Mouse (Mus musculus): ENCODE measurements around the gene Hist1h2ac. TPM values are rescaled to one million over a fixed set of nuclear protein-coding genes. Genes with fewer than 3 reads are reported as not detected.
"Not testable (repeated sequence)": the region's sequence is repeated elsewhere in the genome, so short reads cannot be mapped to it uniquely, and the experiment has no call there.

Hist1h2ac gene
- total and polyA plus RNA-seq, 3 experiments: 0.14 to 114 (median 0.97) TPM

DNA sequence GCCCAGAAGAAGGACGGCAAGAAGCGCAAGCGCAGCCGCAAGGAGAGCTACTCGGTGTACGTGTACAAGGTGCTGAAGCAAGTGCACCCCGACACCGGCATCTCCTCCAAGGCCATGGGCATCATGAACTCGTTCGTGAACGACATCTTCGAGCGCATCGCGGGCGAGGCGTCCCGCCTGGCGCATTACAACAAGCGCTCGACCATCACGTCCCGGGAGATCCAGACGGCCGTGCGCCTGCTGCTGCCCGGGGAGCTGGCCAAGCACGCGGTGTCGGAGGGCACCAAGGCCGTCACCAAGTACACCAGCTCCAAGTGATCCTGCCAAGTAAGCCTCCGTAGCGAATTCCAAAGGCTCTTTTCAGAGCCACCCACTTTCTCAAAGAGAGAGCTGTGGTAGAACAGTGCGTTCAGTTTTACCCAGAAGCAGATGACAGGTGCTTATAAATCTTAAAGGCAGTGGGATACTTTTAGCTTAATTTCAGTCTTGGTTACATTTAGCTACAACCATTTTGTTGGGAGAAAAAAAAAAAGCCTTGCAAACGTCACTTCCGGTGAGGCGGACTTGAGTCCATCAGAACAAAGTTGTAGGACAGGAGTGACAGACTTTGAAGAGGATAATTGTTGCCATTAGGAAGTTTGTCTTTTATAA is 672 bp upstream of the Hist1h2ac start (continued):
- TF ChIP-seq NRF1 (IDR thresholded peaks at IDR 0.05; ENCODE audit: low read depth, low read length) (peak; percentile 55; the same call in 1 of the 2 replicates), JUND (conservative IDR thresholded peaks at IDR 0.05; ENCODE audit: low read depth, low read length) (peak; percentile 57), UBTF (IDR thresholded peaks at IDR 0.05; ENCODE audit: low read depth, low read length) (peak; percentile 98), CHD2 (IDR thresholded peaks at IDR 0.05; ENCODE audit: low read length) (peak; percentile 47), MAZ (IDR thresholded peaks at IDR 0.05; ENCODE audit: low read depth, low read length) (0 out of 2 replicates have a peak, but pooled peaks have one; percentile 46), MYC (IDR thresholded peaks at IDR 0.05; ENCODE audit: low read depth, low read length) (peak; percentile 69; the same call in 1 of the 2 replicates), E2F4 (IDR thresholded peaks at IDR 0.05; ENCODE audit: insufficient replicate concordance, low read depth, low read length) (peak; percentile 59; the same call in 1 of the 2 replicates), POLR2A (IDR thresholded peaks at IDR 0.05; ENCODE audit: low read depth, low read length) (peak; percentile 82; the same call in 1 of the 2 replicates)

DNA sequence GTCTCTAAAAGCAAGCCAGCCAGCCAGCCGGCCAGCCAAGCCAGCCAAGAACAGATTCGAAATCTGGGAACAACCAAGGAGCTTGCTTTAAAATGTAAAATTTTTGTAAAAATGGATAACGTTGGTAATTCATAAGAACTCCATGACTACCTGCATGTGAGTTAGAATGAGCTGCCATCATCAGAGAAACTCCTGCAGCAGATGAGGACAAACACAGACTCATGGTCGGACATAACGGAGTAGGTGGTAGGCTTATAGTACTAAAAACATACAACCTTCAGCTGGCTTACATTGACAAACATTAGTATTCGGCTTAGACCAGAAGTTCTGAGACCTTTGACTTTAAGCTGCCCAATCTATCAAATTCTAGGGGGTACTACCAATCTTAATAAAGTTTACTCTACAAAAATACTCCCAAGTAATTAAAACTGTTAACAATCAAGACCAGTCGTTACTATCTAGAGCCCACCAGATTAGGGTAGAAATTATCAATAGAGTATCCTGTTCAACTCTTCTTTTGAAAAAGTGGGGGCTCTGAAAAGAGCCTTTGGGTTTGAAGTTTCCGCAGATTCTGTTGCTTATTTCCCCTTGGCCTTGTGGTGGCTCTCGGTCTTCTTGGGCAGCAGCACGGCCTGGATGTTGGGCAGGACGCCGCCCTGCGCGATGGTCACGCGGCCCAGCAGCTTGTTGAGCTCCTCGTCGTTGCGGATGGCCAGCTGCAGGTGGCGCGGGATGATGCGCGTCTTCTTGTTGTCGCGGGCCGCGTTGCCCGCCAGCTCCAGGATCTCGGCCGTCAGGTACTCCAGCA is 597 bp downstream of the Hist1h2ac start:
- DNase-seq (ENCODE audit: extremely low read depth): peak; percentile 48
- in situ Hi-C loops (cut with MboI; ENCODE audit: low pct_ligation_motif_present, low pct_unique_long_range_greater_than_20kb, low sequenced_read_pairs): loop anchor here (10.0 kb wide), 1 partner anchor 48 kb away; no protein-coding TSS in a partner anchor
- TF ChIP-seq UBTF (IDR thresholded peaks at IDR 0.05; ENCODE audit: low read depth, low read length) (peak; percentile 65; the same call in 1 of the 2 replicates), HCFC1 (IDR thresholded peaks at IDR 0.05; ENCODE audit: low read depth, low read length) (0 out of 2 replicates have a peak, but pooled peaks have one; percentile 18), POLR2AphosphoS2 (IDR thresholded peaks at IDR 0.05; ENCODE audit: low read depth, low read length) (peak; percentile 95), ZMIZ1 (IDR thresholded peaks at IDR 0.05; ENCODE audit: low read depth, low read length) (peak; percentile 97), CHD2 (IDR thresholded peaks at IDR 0.05; ENCODE audit: low read length) (peak; percentile 59), POLR2A (IDR thresholded peaks at IDR 0.05; ENCODE audit: low read depth, low read length) (peak; percentile 84), NELFE (IDR thresholded peaks at IDR 0.05; ENCODE audit: low read depth, low read length) (peak; percentile 50; the same call in 1 of the 2 replicates), TCF12 (IDR thresholded peaks at IDR 0.05; ENCODE audit: low read depth, low read length) (0 out of 2 replicates have a peak, but pooled peaks have one; percentile 16), TBP (conservative IDR thresholded peaks at IDR 0.05; ENCODE audit: low read depth, low read length) (0 out of 2 replicates have a peak, but pooled peaks have one; percentile 25)
- H3K4me3 ChIP-seq (replicated peaks in 1 of 3; ENCODE audit: low read depth in 2 of 3, low read length in 2 of 3, poor library complexity in 1 of 3): peak overlapping the region; percentile 1 to 54 (median 37)
- H3K79me2 ChIP-seq (replicated peaks; ENCODE audit: control insufficient read depth, extremely low read depth, insufficient read depth, poor library complexity, severe bottlenecking); H3K9me3 ChIP-seq (replicated peaks; ENCODE audit: low read length); H3K36me3 ChIP-seq (replicated peaks in 1 of 2; ENCODE audit: control insufficient read depth in 1 of 2, insufficient read depth in 1 of 2, low read length in 1 of 2); H3K27me3 ChIP-seq (replicated peaks); dilution Hi-C loops (cut with MboI; ENCODE audit: extremely low pct_ligation_motif_present, extremely low pct_unique_long_range_greater_than_20kb, low sequenced_read_pairs): not testable (repeated sequence)
- peak overlapping the region; percentile 75; the same call in 1 of the 2 replicates for H3K4me2 ChIP-seq (ENCODE audit: insufficient read depth, low read depth, poor library complexity, severe bottlenecking)
- H3K9ac ChIP-seq (ENCODE audit: insufficient read depth, low read depth): peak overlapping the region; percentile 84
- peaks cover 6 to 26% of the 10 kb centered on the region in 2 experiments; a peak in 3 of 4 replicates for H3K4me1 ChIP-seq (ENCODE audit: control insufficient read depth in 1 of 2, insufficient read depth in 2 of 2)
- H3K27ac ChIP-seq (ENCODE audit: insufficient read depth, low read depth): peak overlapping the region; percentile 90
